Mouse (Mus musculus) heart, postnatal 0 days (tissue): ENCODE data around the gene Timm13.

ENCODE experiments used
- CTCF ChIP-seq: IDR thresholded peaks from 2 replicates; pipeline ENCODE4 v1.5.1; 2016; ENCODE audit warnings: antibody characterized with exemption, control low read depth, low read depth
- EP300 ChIP-seq: IDR thresholded peaks from 2 replicates; pipeline ENCODE4 v1.6.1; 2016; ENCODE audit warnings: antibody characterized with exemption, low read depth

DNA sequence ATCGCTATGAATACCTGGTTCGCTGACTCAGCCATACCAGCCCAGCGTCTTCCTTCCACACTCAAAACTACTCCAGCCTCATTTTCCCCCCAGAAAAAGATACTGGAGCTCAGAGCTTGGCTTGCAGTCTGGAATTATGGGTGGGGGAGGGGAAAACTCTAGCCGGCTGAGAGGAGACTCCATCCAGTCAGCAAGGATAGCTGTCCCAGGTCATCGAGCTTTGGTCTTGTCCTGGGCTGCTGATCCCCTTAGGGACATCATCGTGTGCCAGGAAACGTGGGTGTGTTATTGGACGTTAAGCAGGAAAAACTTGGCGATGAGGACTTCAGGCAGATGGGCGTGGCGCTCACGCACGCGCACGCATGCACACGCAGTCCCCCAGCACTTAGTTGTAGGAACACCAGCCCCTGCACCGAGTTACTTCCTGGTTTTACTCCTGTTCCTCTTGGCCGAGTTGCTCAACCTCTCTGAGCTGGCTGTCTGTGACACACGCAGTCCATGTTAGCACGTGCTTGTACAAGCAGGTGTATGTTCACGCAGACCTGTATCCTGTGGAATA lies 32.7 kb upstream of the Timm13 start:
- TF ChIP-seq CTCF (no peak), EP300 (no peak)
